Mouse (Mus musculus) retina, postnatal 1 day (tissue): Measurements from ENCODE around the gene Spire2.

Experiments used
- DNase-seq: peaks from one replicate; pipeline ENCODE4 v3.0.0-alpha.2; 2012

Gene Spire2

GRCm38 (mm10) chr8:123337475-123337874 lies 5.0 kb downstream of the Spire2 start:
- DNase-seq, result no peak

DNA sequence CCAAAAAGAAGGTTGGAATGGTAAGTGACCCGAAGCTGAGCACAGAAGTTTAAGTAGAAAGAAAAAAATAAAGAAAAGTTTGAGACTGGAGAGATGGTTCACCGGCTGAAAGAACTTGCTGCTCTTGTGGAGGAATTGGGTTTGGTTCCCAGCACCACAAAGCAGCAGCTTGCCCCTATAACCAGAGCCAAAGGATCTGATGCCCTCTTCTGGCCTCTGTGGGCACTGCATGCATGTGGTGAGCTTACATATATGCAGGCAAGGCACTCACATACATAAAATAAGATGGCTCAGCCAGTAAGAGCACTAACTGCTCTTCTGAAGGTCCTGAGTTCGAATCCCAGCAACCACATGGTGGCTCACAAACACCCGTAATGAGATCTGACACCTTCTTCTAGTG lies 7.6 kb downstream of the Spire2 start:
- DNase-seq, result no peak

DNA sequence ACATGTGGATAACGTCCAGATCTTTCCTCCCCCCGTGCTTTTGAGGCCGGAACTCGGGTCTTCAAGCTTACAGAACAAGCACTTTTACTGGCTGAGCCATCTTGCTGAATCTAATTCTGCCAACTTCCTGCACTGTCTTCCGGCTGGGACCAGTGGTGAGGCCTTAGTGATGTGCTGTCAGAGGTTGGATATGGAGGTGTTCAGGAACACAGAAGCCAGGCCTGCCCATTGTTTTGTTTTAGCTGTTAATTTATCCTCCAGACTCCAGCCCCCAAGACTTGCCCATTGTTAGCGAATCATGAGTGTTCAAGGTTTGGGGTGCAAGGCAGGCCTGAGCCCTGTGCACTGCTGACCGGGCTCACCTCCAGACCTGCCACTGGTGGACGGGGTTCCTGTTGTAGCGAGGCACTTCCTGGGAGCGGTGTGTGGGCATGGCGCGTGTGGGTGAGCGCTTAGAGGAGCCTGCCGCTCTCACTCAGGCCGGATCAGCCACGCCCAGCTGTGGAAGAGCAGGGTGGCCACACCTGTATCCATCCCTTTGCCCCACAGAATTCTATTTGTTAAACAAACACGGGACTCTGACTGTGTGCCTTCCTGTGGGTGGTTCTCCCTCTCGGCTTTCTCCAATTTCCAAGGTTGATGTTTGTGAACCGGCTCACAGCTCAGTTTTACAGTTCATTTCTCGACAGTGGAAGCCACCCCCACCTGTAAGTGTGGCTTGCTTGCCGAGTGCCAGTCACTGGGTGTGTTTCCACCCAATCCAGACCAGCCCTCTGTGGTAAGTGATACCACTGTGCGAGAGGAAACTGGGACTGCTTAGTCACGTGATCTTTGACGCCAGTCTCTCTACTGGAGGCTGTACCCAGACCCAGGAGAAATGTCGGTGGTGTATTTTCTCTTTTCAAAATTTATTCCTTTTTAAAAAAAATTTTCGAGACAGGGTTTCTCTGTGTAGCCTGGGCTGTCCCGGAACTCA lies 8.8 kb downstream of the Spire2 start:
- DNase-seq, result no peak

GRCm38 (mm10) chr8:123342253-123342652 lies 9.7 kb downstream of the Spire2 start:
- DNase-seq, result no peak

DNA sequence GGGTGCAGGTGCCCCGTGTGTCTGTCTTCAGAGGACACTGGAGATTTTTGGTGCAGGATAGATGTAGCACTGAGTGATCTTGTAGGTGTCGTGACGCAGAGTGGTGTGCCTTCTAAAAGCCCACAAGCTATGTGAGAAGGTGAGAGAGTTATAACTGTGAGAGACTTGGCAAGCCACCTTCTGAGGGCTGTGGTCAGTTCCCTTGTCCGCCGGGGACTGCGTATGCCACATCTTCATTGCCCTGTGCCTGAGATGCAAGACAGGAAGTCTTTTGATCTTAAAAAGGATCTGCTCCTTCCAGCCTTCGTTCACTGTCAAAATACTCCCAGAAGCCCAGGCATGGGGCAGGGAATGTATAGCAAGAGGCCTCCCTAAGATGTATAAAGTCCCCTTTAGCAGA lies 10.4 kb downstream of the Spire2 start:
- DNase-seq, result no peak

- DNase-seq, result no peak
These were observed 10.9 kb downstream of the Spire2 start for GRCm38 (mm10) chr8:123343422-123343821.

DNA sequence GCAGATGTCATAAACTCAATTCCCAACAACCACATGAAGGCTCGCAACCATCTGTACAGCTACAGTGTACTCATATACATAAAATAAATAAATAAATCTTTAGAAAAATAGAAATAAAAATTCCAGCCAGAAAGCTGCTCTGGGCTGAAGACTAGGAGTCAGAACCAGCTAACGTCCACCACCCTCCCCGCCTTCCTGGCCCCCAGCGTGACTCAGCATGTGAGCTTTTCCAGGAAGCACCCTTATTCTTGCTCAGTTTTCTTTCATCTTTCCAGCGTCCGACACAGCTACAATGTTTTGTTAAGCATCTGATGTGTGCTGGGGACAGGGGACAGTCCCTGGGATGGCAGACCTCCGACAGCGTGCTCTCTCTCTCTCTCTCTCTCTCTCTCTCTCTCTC lies 12.6 kb downstream of the Spire2 start:
- no peak for DNase-seq

DNA sequence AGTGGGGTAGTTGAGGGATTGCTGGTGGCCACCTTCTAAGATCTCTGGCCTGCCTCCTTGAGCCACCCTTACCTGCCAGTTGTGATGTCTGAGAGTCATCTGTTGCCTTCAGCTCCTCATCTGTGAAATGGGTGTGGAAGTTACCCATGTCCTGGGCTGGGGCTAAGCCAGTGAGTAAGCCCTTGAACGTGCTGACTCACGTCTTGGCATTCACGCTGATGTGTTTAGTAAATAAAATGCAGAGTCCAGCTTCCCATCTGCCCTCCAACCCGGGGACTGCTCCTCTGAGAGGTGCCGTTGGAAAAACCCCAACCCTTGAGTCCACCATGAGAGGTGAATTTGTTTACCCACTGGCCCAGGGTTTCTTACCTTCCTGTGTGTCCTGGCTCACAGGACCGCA lies 13.3 kb downstream of the Spire2 start:
- no peak for DNase-seq

DNA sequence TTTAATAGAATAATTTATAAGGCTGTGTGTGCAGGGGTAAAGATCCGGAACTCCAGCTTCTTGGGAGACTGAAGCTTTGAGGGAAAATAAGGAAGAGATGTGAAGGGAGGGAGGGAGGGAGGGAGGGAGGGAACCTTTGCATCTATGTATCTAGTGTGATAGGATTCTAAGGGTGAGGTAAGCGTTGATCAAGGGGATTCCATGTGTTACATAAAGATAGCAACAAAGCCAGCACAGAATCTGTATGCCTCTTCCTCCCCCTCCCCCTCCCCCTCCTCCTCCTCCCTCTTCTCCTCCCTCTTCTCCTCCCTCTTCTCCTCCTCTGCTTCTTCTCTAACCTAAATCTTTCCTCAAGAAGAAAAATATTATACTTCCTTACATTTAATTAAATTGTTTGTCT lies 14.8 kb downstream of the Spire2 start:
- DNase-seq, result no peak

GRCm38 (mm10) chr8:123348237-123348843 lies 15.8 kb downstream of the Spire2 start:
- peak; percentile 86 for DNase-seq

GRCm38 (mm10) chr8:123349073-123349472 lies 16.6 kb downstream of the Spire2 start:
- DNase-seq, result no peak

DNA sequence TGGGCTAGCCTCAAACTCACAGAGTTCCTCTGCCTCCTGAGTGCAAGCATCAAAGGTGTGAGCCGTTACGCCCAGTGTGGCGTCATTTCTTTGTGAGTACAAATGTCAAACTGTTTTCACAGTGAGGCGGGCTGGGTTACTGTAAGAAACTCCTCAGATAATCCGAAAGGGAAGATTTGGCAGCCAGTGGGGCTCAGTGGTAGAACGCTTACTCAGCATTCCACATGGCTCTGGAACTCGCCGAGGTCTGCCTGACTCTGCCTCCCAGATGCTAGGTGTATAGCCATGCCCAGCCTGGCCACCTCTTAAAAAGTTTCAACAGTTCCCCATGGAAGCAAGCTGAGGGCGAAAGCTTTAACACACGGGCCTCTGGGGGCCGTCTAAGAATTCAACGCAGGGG lies 19.6 kb downstream of the Spire2 start:
- DNase-seq, result no peak

- peak; percentile 61 for DNase-seq
These were observed 20.3 kb downstream of the Spire2 start for GRCm38 (mm10) chr8:123352786-123353185.

- DNase-seq, result no peak
These were observed 20.7 kb downstream of the Spire2 start for GRCm38 (mm10) chr8:123353216-123353615.

- peak; percentile 89 for DNase-seq
These were observed 28.7 kb downstream of the Spire2 start for GRCm38 (mm10) chr8:123361082-123361739.

GRCm38 (mm10) chr8:123373403-123374238 lies 41.1 kb downstream of the Spire2 start, which contains the start of gene Tcf25:
TSS of gene Tcf25 (plus strand) at chr8:123373753.
- peak; percentile 99 for DNase-seq

GRCm38 (mm10) chr8:123374239-123374578 lies 41.7 kb downstream of the Spire2 start:
- peak; percentile 94 for DNase-seq

- DNase-seq, result no peak
These were observed 43.2 kb downstream of the Spire2 start for GRCm38 (mm10) chr8:123375701-123376100.

DNA sequence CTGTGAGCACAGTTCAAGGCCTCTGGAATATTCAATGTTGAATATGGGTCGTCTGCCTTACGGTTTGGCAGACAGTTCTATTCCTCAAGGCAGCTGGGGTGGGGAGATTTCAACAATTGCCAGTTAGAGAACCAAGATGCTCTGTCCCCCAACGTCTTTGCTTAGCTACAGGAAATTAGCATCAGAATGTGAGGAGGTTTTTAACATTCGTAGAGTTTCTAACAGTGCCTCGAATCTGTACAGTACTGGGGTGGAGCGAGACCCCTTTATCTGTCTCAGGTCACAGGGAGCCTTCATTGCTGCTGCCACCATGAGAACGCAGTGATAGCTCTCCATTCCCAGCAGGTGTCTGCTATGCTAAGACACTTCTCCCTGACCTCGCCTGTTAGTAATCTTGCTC lies 43.6 kb downstream of the Spire2 start:
- no peak for DNase-seq

DNA sequence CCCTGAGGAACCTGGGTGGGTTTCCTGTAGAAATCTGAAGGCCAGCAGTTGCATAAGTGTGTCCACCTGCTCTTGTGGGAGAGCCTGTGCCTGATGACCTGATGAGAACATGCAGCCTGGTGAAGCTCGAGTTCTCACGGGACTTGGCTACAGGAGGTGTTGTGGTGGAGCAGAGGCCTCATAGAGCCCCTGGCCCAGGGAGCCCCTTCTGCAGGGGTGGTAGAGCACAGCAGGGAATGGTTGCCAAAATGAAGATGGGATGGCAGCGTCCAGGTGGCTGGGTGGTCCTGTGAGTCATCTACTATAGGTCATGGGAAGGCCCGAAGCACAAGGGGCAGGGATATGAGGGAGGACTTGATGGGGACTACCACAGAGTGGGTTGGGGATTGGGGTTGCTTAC lies 49.2 kb downstream of the Spire2 start:
- no peak for DNase-seq

DNA sequence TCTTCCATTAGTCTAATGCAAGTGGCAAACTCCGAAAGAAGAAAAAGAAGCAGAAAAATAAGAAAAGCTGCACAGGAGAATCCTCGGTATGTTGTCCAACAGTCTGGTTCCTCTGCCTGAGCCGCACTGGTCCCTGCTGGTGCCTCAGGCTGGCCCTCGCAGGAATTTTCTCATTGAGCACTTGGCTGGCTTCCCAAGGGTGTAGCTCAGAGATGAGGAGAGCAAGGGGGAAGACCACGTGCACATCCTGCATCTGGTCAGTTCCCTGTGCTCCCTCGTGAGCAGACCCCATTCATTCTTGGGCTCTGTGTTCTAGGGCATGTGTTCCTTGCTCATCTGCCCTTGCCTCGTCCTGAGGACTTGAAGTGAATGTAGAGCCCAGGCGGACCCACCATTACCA lies 50.0 kb downstream of the Spire2 start:
- DNase-seq, result no peak

DNA sequence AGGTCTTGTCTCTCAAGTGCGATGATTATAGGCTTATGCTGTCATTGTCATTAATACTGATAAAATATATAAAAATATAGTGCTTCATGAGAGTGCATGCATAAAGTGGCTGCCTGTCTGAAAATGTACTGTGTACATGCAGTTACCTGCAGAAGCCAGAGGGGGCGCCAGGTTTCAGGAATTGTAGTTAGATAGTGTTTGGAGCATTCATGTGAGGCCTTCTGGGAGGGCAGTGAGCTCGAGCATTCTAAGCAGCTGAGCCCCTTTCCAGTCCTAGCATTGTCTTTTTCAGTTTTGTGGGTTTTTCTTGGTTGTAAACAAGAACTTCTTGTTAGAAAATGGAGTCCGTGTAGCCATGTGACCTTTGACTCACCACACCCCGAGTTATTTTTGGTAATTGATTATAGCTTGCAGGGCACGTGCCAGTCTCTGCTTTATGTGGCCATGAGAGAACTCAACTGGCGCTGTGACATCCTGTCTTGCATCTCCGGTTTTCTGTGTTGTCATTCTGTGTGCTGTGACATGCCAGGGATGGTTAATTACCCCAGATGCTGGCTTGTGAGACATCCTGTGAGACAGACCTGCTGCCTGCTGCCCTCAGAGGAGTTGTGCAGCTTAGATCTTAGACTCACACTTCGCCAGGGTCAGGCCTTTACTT lies 52.5 kb downstream of the Spire2 start:
- DNase-seq, result peak; percentile 60
